ENCODE assay signal across 31 mouse cellular contexts in the genomic region with DNA sequence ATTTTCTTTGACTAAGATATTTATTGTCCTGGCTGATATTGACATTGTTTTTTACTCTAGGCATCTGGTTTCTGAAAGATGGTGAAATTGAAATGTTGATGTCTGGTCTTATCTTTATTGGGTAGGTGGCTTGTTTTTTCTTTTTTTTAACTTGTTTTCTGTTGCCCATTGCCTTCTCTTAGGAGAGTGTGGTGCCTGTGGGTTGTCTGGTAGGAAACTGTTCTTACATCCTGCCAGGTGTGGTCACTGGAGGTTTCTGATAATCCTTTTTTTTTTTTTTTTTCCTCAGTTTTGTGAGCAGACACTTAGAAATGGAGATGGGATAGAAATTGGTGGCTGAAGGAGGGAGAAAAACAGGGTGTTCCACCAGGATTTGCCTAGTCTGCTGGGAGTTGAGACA.
DNase-seq lines count a peak whose midpoint lies in the region; ATAC-seq lines count a peak whose summit lies in the region.
"Had no signal": no experiment of that assay in that cellular context is flagged by ENCODE, and none has a peak within 500 bp of the region (broad histone marks: within the 10 kb centered on the region; RNA-seq: fewer than 3 reads in every experiment).

No protein-coding gene starts in this region.

- DNase-seq in 416B (ENCODE audit: low read depth): peak; percentile 86
- DNase-seq in c-Kit-positive CD71-positive TER-119-positive erythroid progenitor cells, embryonic 14.5 days (ENCODE audit: low spot score): peak; percentile 16
- DNase-seq in liver, embryonic 13.5 days: no peak
- no peak for DNase-seq in forebrain, embryonic 10.5 days (ENCODE audit: extremely low spot score, low spot score)
- no peak for DNase-seq in right cerebral cortex, postnatal 10 days (ENCODE audit: low spot score in 2 of 2)
- DNase-seq in hindbrain, embryonic 14.5 days (ENCODE audit: low spot score): no peak
- DNase-seq: adrenal gland, adult 2 months; cerebellum, adult 8-10 months; cerebellum, postnatal 36 days; gastrocnemius, postnatal 10 days; heart, postnatal 10 days; kidney, adult 8-10 months; kidney, postnatal 4 days; layer of hippocampus, postnatal 36 days; retina, postnatal 1 day; right cerebral cortex, postnatal 25 days; spleen, adult 18-20 months; thymus, postnatal 25 days had no signal

- peaks cover 18% of the 10 kb centered on the region for H3K4me1 ChIP-seq in liver, embryonic 13.5 days (replicated peaks)
- no peaks in the 10 kb centered on the region for H3K4me1 ChIP-seq in forebrain, embryonic 10.5 days
- no peaks in the 10 kb centered on the region for H3K4me1 ChIP-seq in hindbrain, embryonic 14.5 days (replicated peaks; ENCODE audit: control insufficient read depth, insufficient read depth, low read length)
- H3K4me1 ChIP-seq: embryonic facial prominence, embryonic 13.5 days; forebrain, embryonic 13.5 days; heart, embryonic 13.5 days; limb, embryonic 10.5 days; limb, embryonic 15.5 days; lung, embryonic 15.5 days; midbrain, embryonic 13.5 days had no signal

- peak overlapping the region; percentile 81 for H3K27ac ChIP-seq in liver, embryonic 13.5 days
- H3K27ac ChIP-seq in forebrain, embryonic 10.5 days: no peak overlapping the region
- H3K27ac ChIP-seq in hindbrain, embryonic 14.5 days: no peak overlapping the region
- H3K27ac ChIP-seq: embryonic facial prominence, embryonic 13.5 days; forebrain, embryonic 13.5 days; heart, embryonic 13.5 days; kidney, postnatal 0 days; limb, embryonic 10.5 days; limb, embryonic 15.5 days; lung, embryonic 15.5 days; midbrain, embryonic 13.5 days had no signal

- H3K36me3 ChIP-seq in liver, embryonic 13.5 days: no peaks in the 10 kb centered on the region
- H3K36me3 ChIP-seq in forebrain, embryonic 10.5 days (replicated peaks): no peaks in the 10 kb centered on the region
- no peaks in the 10 kb centered on the region for H3K36me3 ChIP-seq in hindbrain, embryonic 14.5 days (replicated peaks; ENCODE audit: control insufficient read depth, insufficient read depth)
- H3K36me3 ChIP-seq: embryonic facial prominence, embryonic 13.5 days; heart, embryonic 13.5 days; limb, embryonic 10.5 days; limb, embryonic 15.5 days; lung, embryonic 15.5 days; midbrain, embryonic 13.5 days had no signal

- no peaks in the 10 kb centered on the region for H3K27me3 ChIP-seq in liver, embryonic 13.5 days
- H3K27me3 ChIP-seq in forebrain, embryonic 10.5 days (ENCODE audit: poor library complexity, severe bottlenecking): no peaks in the 10 kb centered on the region
- H3K27me3 ChIP-seq in hindbrain, embryonic 14.5 days (ENCODE audit: control insufficient read depth, insufficient read depth, low read length): no peaks in the 10 kb centered on the region
- H3K27me3 ChIP-seq: embryonic facial prominence, embryonic 13.5 days; forebrain, embryonic 13.5 days; heart, embryonic 13.5 days; limb, embryonic 15.5 days; lung, embryonic 15.5 days; midbrain, embryonic 13.5 days had no signal

- peak overlapping the region; percentile 29; the same call in 1 of the 2 replicates for H3K9ac ChIP-seq in liver, embryonic 13.5 days
- no peak overlapping the region for H3K9ac ChIP-seq in hindbrain, embryonic 14.5 days
- H3K9ac ChIP-seq: embryonic facial prominence, embryonic 13.5 days; forebrain, embryonic 13.5 days; heart, embryonic 13.5 days; limb, embryonic 15.5 days; lung, embryonic 15.5 days; midbrain, embryonic 13.5 days had no signal

- no peak overlapping the region for H3K4me3 ChIP-seq in liver, embryonic 13.5 days (replicated peaks)
- H3K4me3 ChIP-seq in forebrain, embryonic 10.5 days: no peak overlapping the region
- H3K4me3 ChIP-seq in hindbrain, embryonic 14.5 days (replicated peaks; ENCODE audit: low read length): no peak overlapping the region
- H3K4me3 ChIP-seq: embryonic facial prominence, embryonic 13.5 days; erythroblast, embryonic 14.5 days; forebrain, embryonic 13.5 days; heart, embryonic 13.5 days; limb, embryonic 10.5 days; limb, embryonic 15.5 days; lung, embryonic 15.5 days; midbrain, embryonic 13.5 days had no signal

- ATAC-seq in liver, embryonic 13.5 days (ENCODE audit: low read depth): peak; percentile 64
- peak; percentile 79 for ATAC-seq in megakaryocyte progenitor cell, adult 5-6 weeks (replicated peaks; ENCODE audit: poor library complexity)
- ATAC-seq in hindbrain, embryonic 14.5 days (ENCODE audit: low FRiP score): no peak
- ATAC-seq: activated CD4-positive, CD25-positive, alpha-beta regulatory T cell, adult 4 months; CD4-positive, CD25-positive, alpha-beta regulatory T cell, adult 4 months; forebrain, embryonic 13.5 days; intestine, embryonic 16.5 days; midbrain, embryonic 13.5 days had no signal

- H3K9me3 ChIP-seq in liver, embryonic 13.5 days (replicated peaks): no peaks in the 10 kb centered on the region
- no peaks in the 10 kb centered on the region for H3K9me3 ChIP-seq in forebrain, embryonic 10.5 days
- H3K9me3 ChIP-seq in hindbrain, embryonic 14.5 days (ENCODE audit: control insufficient read depth, low read length): no peaks in the 10 kb centered on the region
- H3K9me3 ChIP-seq: embryonic facial prominence, embryonic 13.5 days; forebrain, embryonic 13.5 days; heart, embryonic 13.5 days; limb, embryonic 10.5 days; limb, embryonic 15.5 days; lung, embryonic 15.5 days; midbrain, embryonic 13.5 days had no signal

- 0 out of 2 replicates have a peak overlapping the region, but pooled peaks have one; percentile 12 for H3K4me2 ChIP-seq in liver, embryonic 13.5 days
- no peak overlapping the region for H3K4me2 ChIP-seq in hindbrain, embryonic 14.5 days (replicated peaks)
- H3K4me2 ChIP-seq: embryonic facial prominence, embryonic 13.5 days; forebrain, embryonic 13.5 days; heart, embryonic 13.5 days; limb, embryonic 15.5 days; lung, embryonic 15.5 days; midbrain, embryonic 13.5 days had no signal

Comparison
In these comparisons a context has a peak if more than half of its experiments do, and no peak if none do; other contexts are left out.
1. DNase-seq: peak in 416B (single experiment) and c-Kit-positive CD71-positive TER-119-positive erythroid progenitor cells, embryonic 14.5 days (single experiment); none in liver, embryonic 13.5 days (single experiment), forebrain, embryonic 10.5 days (single experiment), right cerebral cortex, postnatal 10 days (0 of 2) and hindbrain, embryonic 14.5 days (single experiment).